Mouse (Mus musculus): Measurements from ENCODE around the gene Mast4. TPM values are rescaled to one million over a fixed set of nuclear protein-coding genes. Genes with fewer than 3 reads are reported as not detected.

Mast4 gene
- total and polyA plus RNA-seq, 3 experiments = 0.99 to 7.4 (median 6.1) TPM

DNA sequence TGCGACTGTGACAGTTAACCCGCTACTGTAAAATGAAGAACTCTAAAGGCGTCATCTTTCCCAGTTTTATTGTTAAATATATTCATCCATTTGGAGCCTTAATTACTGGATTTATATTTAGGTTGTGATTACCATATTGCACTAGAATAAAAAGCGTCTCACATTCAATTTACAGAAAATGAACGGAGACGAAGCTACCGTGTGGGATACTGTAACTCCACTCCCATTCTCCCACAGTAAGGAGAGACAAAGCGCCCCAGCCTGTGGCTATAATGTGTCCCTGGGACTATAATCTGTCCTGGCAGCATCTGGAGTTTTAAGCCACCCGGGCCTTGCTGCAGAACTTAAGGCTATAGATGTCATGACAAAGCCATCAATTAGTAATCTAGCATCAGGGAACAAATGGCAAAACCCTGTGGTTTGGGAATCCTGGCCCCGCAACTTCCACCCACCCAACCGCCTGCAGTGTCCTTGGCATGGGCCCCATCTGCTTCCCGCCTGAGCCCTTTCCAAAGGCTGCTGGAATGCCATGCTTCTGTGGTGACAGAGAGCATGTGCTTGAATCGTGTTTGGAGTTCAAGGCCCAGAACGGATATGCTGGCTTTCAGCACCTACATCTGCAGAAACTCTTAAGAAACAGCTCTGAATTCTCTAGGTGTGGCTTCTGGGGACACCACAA is 459.7 kb downstream of the Mast4 start:
- Histone ChIP-seq H3K27ac (ENCODE audit: insufficient read depth, low read depth) (peak overlapping the region; percentile 99), H3K9ac (ENCODE audit: insufficient read depth, low read depth) (peak overlapping the region; percentile 80), H3K27me3 (replicated peaks) (no peaks in the 10 kb centered on the region), H3K4me3 (replicated peaks in 1 of 3; ENCODE audit: low read depth in 2 of 3, low read length in 2 of 3, poor library complexity in 1 of 3) (no peak overlapping the region), H3K4me2 (ENCODE audit: insufficient read depth, low read depth, poor library complexity, severe bottlenecking) (peak overlapping the region; percentile 91), H3K36me3 (replicated peaks in 1 of 2; ENCODE audit: control insufficient read depth in 1 of 2, insufficient read depth in 1 of 2, low read length in 1 of 2) (no peaks in the 10 kb centered on the region), H3K4me1 (ENCODE audit: control insufficient read depth in 1 of 2, insufficient read depth in 2 of 2) (peaks cover 12 to 66% of the 10 kb centered on the region in 2 experiments; a peak in 3 of 4 replicates), H3K79me2 (replicated peaks; ENCODE audit: control insufficient read depth, extremely low read depth, insufficient read depth, poor library complexity, severe bottlenecking) (peaks cover 61% of the 10 kb centered on the region), H3K9me3 (replicated peaks; ENCODE audit: low read length) (no peaks in the 10 kb centered on the region)
- TF ChIP-seq ZMIZ1 (IDR thresholded peaks at IDR 0.05; ENCODE audit: low read depth, low read length) = no peak
- TF ChIP-seq NELFE (IDR thresholded peaks at IDR 0.05; ENCODE audit: low read depth, low read length) = no peak
- TF ChIP-seq MAX (IDR thresholded peaks at IDR 0.05; ENCODE audit: low read length) = 0 out of 2 replicates have a peak, but pooled peaks have one; percentile 40
- TF ChIP-seq MYC (IDR thresholded peaks at IDR 0.05; ENCODE audit: low read depth, low read length) = 0 out of 2 replicates have a peak, but pooled peaks have one; percentile 44
- 0 out of 2 replicates have a peak, but pooled peaks have one; percentile 28 for TF ChIP-seq BHLHE40 (IDR thresholded peaks at IDR 0.05; ENCODE audit: low read depth, low read length)
- TF ChIP-seq RAD21 (IDR thresholded peaks at IDR 0.05; ENCODE audit: low read depth, low read length) = no peak
- no peak for DNase-seq (ENCODE audit: extremely low read depth)
- dilution Hi-C loops (cut with MboI; ENCODE audit: extremely low pct_ligation_motif_present, extremely low pct_unique_long_range_greater_than_20kb, low sequenced_read_pairs) (no loop called here), in situ Hi-C loops (cut with MboI; ENCODE audit: low pct_ligation_motif_present, low pct_unique_long_range_greater_than_20kb, low sequenced_read_pairs) (no loop called here)

DNA sequence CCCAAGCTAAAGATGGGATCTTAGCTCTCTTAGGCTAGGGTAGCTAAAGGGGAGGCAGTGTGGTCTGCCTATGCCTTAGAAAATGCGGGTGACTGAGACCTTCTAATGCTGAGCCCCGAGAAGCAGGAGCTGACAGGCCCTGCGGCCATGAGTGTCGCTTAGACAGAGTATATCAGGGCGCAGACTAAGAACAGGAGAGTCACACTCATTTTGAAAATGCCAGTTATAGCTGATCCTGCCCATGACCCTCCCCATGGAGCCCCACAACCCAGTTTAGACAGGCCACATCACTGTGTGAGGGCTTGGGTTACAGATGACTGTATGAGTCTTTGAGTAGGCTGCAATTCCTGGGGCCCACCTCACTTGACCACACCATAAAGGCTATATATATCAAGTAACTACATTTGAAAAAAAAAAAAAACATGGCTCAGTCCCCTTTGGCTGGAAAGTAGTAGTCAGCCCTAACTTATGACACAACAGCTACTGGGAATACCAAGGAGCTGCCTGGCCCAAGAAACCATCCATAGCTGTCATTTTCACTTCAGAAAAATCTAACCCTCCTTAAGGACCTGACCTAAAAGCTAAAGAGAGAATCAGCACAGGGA is 460.8 kb downstream of the Mast4 start:
- dilution Hi-C loops (cut with MboI; ENCODE audit: extremely low pct_ligation_motif_present, extremely low pct_unique_long_range_greater_than_20kb, low sequenced_read_pairs) = no loop called here
- peak overlapping the region; percentile 99 for H3K27ac ChIP-seq (ENCODE audit: insufficient read depth, low read depth)
- H3K4me3 ChIP-seq (replicated peaks in 1 of 3; ENCODE audit: low read depth in 2 of 3, low read length in 2 of 3, poor library complexity in 1 of 3) = peak overlapping the region in 1 of 3 experiments; percentile 20
- H3K9me3 ChIP-seq (replicated peaks; ENCODE audit: low read length) = peaks cover 2% of the 10 kb centered on the region
- H3K4me2 ChIP-seq (ENCODE audit: insufficient read depth, low read depth, poor library complexity, severe bottlenecking) = peak overlapping the region; percentile 91
- no peaks in the 10 kb centered on the region for H3K27me3 ChIP-seq (replicated peaks)
- H3K4me1 ChIP-seq (ENCODE audit: control insufficient read depth in 1 of 2, insufficient read depth in 2 of 2) = peaks cover 9 to 55% of the 10 kb centered on the region in 2 experiments; a peak in 3 of 4 replicates
- peak; percentile 87 for DNase-seq (ENCODE audit: extremely low read depth)
- in situ Hi-C loops (cut with MboI; ENCODE audit: low pct_ligation_motif_present, low pct_unique_long_range_greater_than_20kb, low sequenced_read_pairs) = no loop called here
- H3K36me3 ChIP-seq (replicated peaks in 1 of 2; ENCODE audit: control insufficient read depth in 1 of 2, insufficient read depth in 1 of 2, low read length in 1 of 2) = no peaks in the 10 kb centered on the region
- peaks cover 53% of the 10 kb centered on the region for H3K79me2 ChIP-seq (replicated peaks; ENCODE audit: control insufficient read depth, extremely low read depth, insufficient read depth, poor library complexity, severe bottlenecking)
- peak overlapping the region; percentile 80 for H3K9ac ChIP-seq (ENCODE audit: insufficient read depth, low read depth)
- no peak for TF ChIP-seq ZKSCAN1 (IDR thresholded peaks at IDR 0.05; ENCODE audit: borderline replicate concordance, low read depth, low read length)
- peak; percentile 89 for TF ChIP-seq CHD2 (IDR thresholded peaks at IDR 0.05; ENCODE audit: low read length)
- peak; percentile 100 for TF ChIP-seq MEF2A (IDR thresholded peaks at IDR 0.05; ENCODE audit: borderline replicate concordance, low read depth, low read length)
- peak; percentile 81; the same call in 1 of the 2 replicates for TF ChIP-seq MAFK (IDR thresholded peaks at IDR 0.05; ENCODE audit: insufficient replicate concordance, low read length)
- peak; percentile 87 for TF ChIP-seq SIN3A (IDR thresholded peaks at IDR 0.05; ENCODE audit: low read length)
- TF ChIP-seq NRF1 (IDR thresholded peaks at IDR 0.05; ENCODE audit: low read depth, low read length) = peak; percentile 50
- TF ChIP-seq RAD21 (IDR thresholded peaks at IDR 0.05; ENCODE audit: low read depth, low read length) = no peak; the same call in none of the 2 replicates
- TF ChIP-seq CHD1 (IDR thresholded peaks at IDR 0.05; ENCODE audit: low read depth, low read length) = peak; percentile 92
- peak; percentile 93 for TF ChIP-seq MAZ (IDR thresholded peaks at IDR 0.05; ENCODE audit: low read depth, low read length)
- TF ChIP-seq RCOR1 (conservative IDR thresholded peaks at IDR 0.05; ENCODE audit: low read depth, low read length) = peak; percentile 98
- peak; percentile 66; the same call in 1 of the 2 replicates for TF ChIP-seq ZMIZ1 (IDR thresholded peaks at IDR 0.05; ENCODE audit: low read depth, low read length)
- TF ChIP-seq TBP (conservative IDR thresholded peaks at IDR 0.05; ENCODE audit: low read depth, low read length) = peak; percentile 77; the same call in 1 of the 2 replicates
- peak; percentile 98 for TF ChIP-seq EP300 (IDR thresholded peaks at IDR 0.05; ENCODE audit: low read length)
- peak; percentile 90 for TF ChIP-seq MYC (IDR thresholded peaks at IDR 0.05; ENCODE audit: low read depth, low read length)
- TF ChIP-seq NELFE (IDR thresholded peaks at IDR 0.05; ENCODE audit: low read depth, low read length) = peak; percentile 62
- peak; percentile 70; the same call in 1 of the 2 replicates for TF ChIP-seq UBTF (IDR thresholded peaks at IDR 0.05; ENCODE audit: low read depth, low read length)
- no peak for TF ChIP-seq PAX5 (IDR thresholded peaks at IDR 0.05; ENCODE audit: low read length)
- peak; percentile 92 for TF ChIP-seq BHLHE40 (IDR thresholded peaks at IDR 0.05; ENCODE audit: low read depth, low read length)
- no peak for TF ChIP-seq ZC3H11A (IDR thresholded peaks at IDR 0.05; ENCODE audit: low read depth, low read length)
- TF ChIP-seq USF1 (IDR thresholded peaks at IDR 0.05; ENCODE audit: low read depth, low read length) = no peak
- peak; percentile 37; the same call in 1 of the 2 replicates for TF ChIP-seq HCFC1 (IDR thresholded peaks at IDR 0.05; ENCODE audit: low read depth, low read length)
- TF ChIP-seq ZNF384 (IDR thresholded peaks at IDR 0.05; ENCODE audit: low read depth, low read length) = peak; percentile 96
- TF ChIP-seq POLR2AphosphoS2 (IDR thresholded peaks at IDR 0.05; ENCODE audit: low read depth, low read length) = no peak; the same call in 1 of the 2 replicates
- TF ChIP-seq ELF1 (IDR thresholded peaks at IDR 0.05; ENCODE audit: low read depth, low read length) = peak; percentile 35; the same call in 1 of the 2 replicates
- TF ChIP-seq IRF4 (IDR thresholded peaks at IDR 0.05; ENCODE audit: low read depth, low read length) = peak; percentile 100
- TF ChIP-seq JUN (IDR thresholded peaks at IDR 0.05; ENCODE audit: insufficient read depth, low read depth, low read length) = peak; percentile 97
- peak; percentile 99 for TF ChIP-seq JUND (conservative IDR thresholded peaks at IDR 0.05; ENCODE audit: low read depth, low read length)

Measured in CH12.LX (cell line).